8 mouse cellular contexts compared by ENCODE assay signal in genomic region chr4:98511296-98511695, GRCm38 (mm10).
DNase-seq lines count a peak whose midpoint lies in the region; ATAC-seq and TF ChIP-seq lines count a peak whose summit lies in the region.
"Had no signal": no experiment of that assay in that cellular context is flagged by ENCODE, and none has a peak within 500 bp of the region (broad histone marks: within the 10 kb centered on the region; RNA-seq: fewer than 3 reads in every experiment).

No protein-coding gene starts in this region.

- H3K27ac ChIP-seq in midbrain, embryonic 14.5 days (replicated peaks; ENCODE audit: low read depth, low read length) = no peak overlapping the region
- H3K27ac ChIP-seq in midbrain, embryonic 11.5 days (ENCODE audit: low read depth, low read length) = no peak overlapping the region
- H3K27ac ChIP-seq in forebrain, embryonic 12.5 days = peak overlapping the region; percentile 31
- no peak overlapping the region for H3K27ac ChIP-seq in hindbrain, postnatal 0 days
- H3K27ac ChIP-seq in midbrain, embryonic 15.5 days = no peak overlapping the region
- H3K27ac ChIP-seq: liver, embryonic 13.5 days had no signal

- peak; percentile 40; the same call in 1 of the 2 replicates for ATAC-seq in midbrain, embryonic 14.5 days (ENCODE audit: low FRiP score, low TSS enrichment)
- ATAC-seq in midbrain, embryonic 11.5 days (ENCODE audit: low FRiP score) = no peak
- ATAC-seq in forebrain, embryonic 12.5 days (ENCODE audit: low FRiP score) = no peak
- peak; percentile 52; the same call in 1 of the 2 replicates for ATAC-seq in hindbrain, postnatal 0 days
- ATAC-seq in midbrain, embryonic 15.5 days (replicated peaks) = peak; percentile 68

- no peaks in the 10 kb centered on the region for H3K9me3 ChIP-seq in midbrain, embryonic 14.5 days (ENCODE audit: control insufficient read depth, low read length)
- no peaks in the 10 kb centered on the region for H3K9me3 ChIP-seq in midbrain, embryonic 11.5 days (ENCODE audit: control insufficient read depth, low read length)
- no peaks in the 10 kb centered on the region for H3K9me3 ChIP-seq in forebrain, embryonic 12.5 days
- H3K9me3 ChIP-seq in hindbrain, postnatal 0 days (ENCODE audit: low read length) = no peaks in the 10 kb centered on the region
- H3K9me3 ChIP-seq in midbrain, embryonic 15.5 days = no peaks in the 10 kb centered on the region
- H3K9me3 ChIP-seq: liver, embryonic 13.5 days had no signal

- H3K9ac ChIP-seq in midbrain, embryonic 14.5 days (replicated peaks; ENCODE audit: low read length) = no peak overlapping the region
- H3K9ac ChIP-seq in midbrain, embryonic 11.5 days (ENCODE audit: low read length) = no peak overlapping the region
- H3K9ac ChIP-seq in forebrain, embryonic 12.5 days = no peak overlapping the region
- no peak overlapping the region for H3K9ac ChIP-seq in hindbrain, postnatal 0 days (replicated peaks; ENCODE audit: low read length)
- H3K9ac ChIP-seq in midbrain, embryonic 15.5 days = no peak overlapping the region
- H3K9ac ChIP-seq: liver, embryonic 13.5 days had no signal

- no peak for TF ChIP-seq CTCF in hindbrain, postnatal 0 days (IDR thresholded peaks at IDR 0.05; ENCODE audit: low read depth)

- peak; percentile 32 for DNase-seq in midbrain, embryonic 14.5 days
- DNase-seq in midbrain, embryonic 11.5 days (ENCODE audit: low spot score, missing footprints) = no peak
- DNase-seq in hindbrain, postnatal 0 days (ENCODE audit: low spot score) = peak; percentile 34
- DNase-seq in frontal cortex, postnatal 25 days (ENCODE audit: low spot score in 2 of 2) = no peak
- DNase-seq in right cerebral cortex, postnatal 14 days = no peak
- DNase-seq: liver, embryonic 13.5 days had no signal

- H3K27me3 ChIP-seq in midbrain, embryonic 14.5 days (ENCODE audit: control insufficient read depth, insufficient read depth, low read length) = no peaks in the 10 kb centered on the region
- no peaks in the 10 kb centered on the region for H3K27me3 ChIP-seq in midbrain, embryonic 11.5 days (ENCODE audit: control insufficient read depth, insufficient read depth, low read length)
- H3K27me3 ChIP-seq in forebrain, embryonic 12.5 days = no peaks in the 10 kb centered on the region
- H3K27me3 ChIP-seq in hindbrain, postnatal 0 days (ENCODE audit: insufficient read depth, low read length) = no peaks in the 10 kb centered on the region
- H3K27me3 ChIP-seq in midbrain, embryonic 15.5 days (replicated peaks) = no peaks in the 10 kb centered on the region
- H3K27me3 ChIP-seq: liver, embryonic 13.5 days had no signal

- no peaks in the 10 kb centered on the region for H3K4me1 ChIP-seq in midbrain, embryonic 14.5 days (ENCODE audit: control insufficient read depth, insufficient read depth, low read length)
- no peaks in the 10 kb centered on the region for H3K4me1 ChIP-seq in midbrain, embryonic 11.5 days (ENCODE audit: control insufficient read depth, insufficient read depth, low read length)
- H3K4me1 ChIP-seq in forebrain, embryonic 12.5 days = peaks cover 7% of the 10 kb centered on the region; the same call in 1 of the 2 replicates
- H3K4me1 ChIP-seq in hindbrain, postnatal 0 days (ENCODE audit: insufficient read depth, low read length) = no peaks in the 10 kb centered on the region
- H3K4me1 ChIP-seq in midbrain, embryonic 15.5 days = no peaks in the 10 kb centered on the region
- H3K4me1 ChIP-seq: liver, embryonic 13.5 days had no signal

- 71% methylated on average over 2 of the region's 2 CpGs for WGBS in midbrain, embryonic 14.5 days
- WGBS in midbrain, embryonic 11.5 days = 82% methylated on average over 2 of the region's 2 CpGs
- WGBS in forebrain, embryonic 12.5 days = 77% methylated on average over 2 of the region's 2 CpGs
- 34% methylated on average over 2 of the region's 2 CpGs for WGBS in hindbrain, postnatal 0 days
- WGBS in midbrain, embryonic 15.5 days = 69% methylated on average over 2 of the region's 2 CpGs

- no peaks in the 10 kb centered on the region for H3K36me3 ChIP-seq in midbrain, embryonic 14.5 days (ENCODE audit: control insufficient read depth, insufficient read depth, low read length)
- no peaks in the 10 kb centered on the region for H3K36me3 ChIP-seq in midbrain, embryonic 11.5 days (ENCODE audit: control insufficient read depth, insufficient read depth, low read length)
- no peaks in the 10 kb centered on the region for H3K36me3 ChIP-seq in forebrain, embryonic 12.5 days (replicated peaks)
- H3K36me3 ChIP-seq in hindbrain, postnatal 0 days (ENCODE audit: insufficient read depth, low read length) = no peaks in the 10 kb centered on the region
- H3K36me3 ChIP-seq in midbrain, embryonic 15.5 days (replicated peaks) = no peaks in the 10 kb centered on the region
- H3K36me3 ChIP-seq: liver, embryonic 13.5 days had no signal

- no peak overlapping the region for H3K4me2 ChIP-seq in midbrain, embryonic 14.5 days (ENCODE audit: low read length)
- no peak overlapping the region for H3K4me2 ChIP-seq in midbrain, embryonic 11.5 days
- no peak overlapping the region for H3K4me2 ChIP-seq in forebrain, embryonic 12.5 days
- H3K4me2 ChIP-seq in hindbrain, postnatal 0 days (ENCODE audit: low read depth, low read length) = no peak overlapping the region
- no peak overlapping the region for H3K4me2 ChIP-seq in midbrain, embryonic 15.5 days
- H3K4me2 ChIP-seq: liver, embryonic 13.5 days had no signal

- H3K4me3 ChIP-seq in midbrain, embryonic 14.5 days (replicated peaks; ENCODE audit: low read depth, low read length) = no peak overlapping the region
- H3K4me3 ChIP-seq in midbrain, embryonic 11.5 days (ENCODE audit: low read depth, low read length) = no peak overlapping the region
- H3K4me3 ChIP-seq in forebrain, embryonic 12.5 days (replicated peaks) = no peak overlapping the region
- no peak overlapping the region for H3K4me3 ChIP-seq in hindbrain, postnatal 0 days (ENCODE audit: low read length)
- H3K4me3 ChIP-seq in midbrain, embryonic 15.5 days = no peak overlapping the region
- H3K4me3 ChIP-seq: liver, embryonic 13.5 days had no signal

Comparison
In these comparisons a context has a peak if more than half of its experiments do, and no peak if none do; other contexts are left out.
1. ATAC-seq: peak in midbrain, embryonic 14.5 days (single experiment), hindbrain, postnatal 0 days (single experiment) and midbrain, embryonic 15.5 days (single experiment); none in midbrain, embryonic 11.5 days (single experiment) and forebrain, embryonic 12.5 days (single experiment).
2. DNase-seq: peak in midbrain, embryonic 14.5 days (single experiment) and hindbrain, postnatal 0 days (single experiment); none in midbrain, embryonic 11.5 days (single experiment), frontal cortex, postnatal 25 days (0 of 2) and right cerebral cortex, postnatal 14 days (single experiment).